Comparison of ENCODE assay signal across 8 mouse cellular contexts in genomic region chr5:15506575-15507308, GRCm38 (mm10). TPM values are rescaled to one million over a fixed set of nuclear protein-coding genes. Genes with fewer than 3 reads are reported as not detected.
DNase-seq lines count a peak whose midpoint lies in the region; ATAC-seq and TF ChIP-seq lines count a peak whose summit lies in the region.

No protein-coding gene starts in this region.

- H3K4me3 ChIP-seq in left cerebral cortex, adult 2 months, result no peak overlapping the region
- H3K4me3 ChIP-seq in hindbrain, postnatal 0 days (ENCODE audit: low read length), result no peak overlapping the region; the same call in 1 of the 2 replicates

- H3K27ac ChIP-seq in left cerebral cortex, adult 2 months, result no peak overlapping the region
- H3K27ac ChIP-seq in hindbrain, postnatal 0 days, result no peak overlapping the region

- TF ChIP-seq CTCF in left cerebral cortex, adult 2 months (IDR thresholded peaks at IDR 0.05), result peak; percentile 58
- TF ChIP-seq CTCF in hindbrain, postnatal 0 days (IDR thresholded peaks at IDR 0.05; ENCODE audit: low read depth), result peak; percentile 74

- peak; percentile 46 for ATAC-seq in activated CD4-positive, CD25-positive, alpha-beta regulatory T cell, adult 4 months
- ATAC-seq in hindbrain, postnatal 0 days, result peak; percentile 75; the same call in 1 of the 2 replicates
- no peak for ATAC-seq in erythroid progenitor cell, adult 5-6 weeks (replicated peaks; ENCODE audit: low FRiP score, poor library complexity, severe bottlenecking)

- no peaks in the 10 kb centered on the region for H3K4me1 ChIP-seq in hindbrain, postnatal 0 days (ENCODE audit: insufficient read depth, low read length)

- peak overlapping the region; percentile 8; the same call in 1 of the 2 replicates for H3K4me2 ChIP-seq in hindbrain, postnatal 0 days (ENCODE audit: low read depth, low read length)

- H3K9ac ChIP-seq in hindbrain, postnatal 0 days (replicated peaks; ENCODE audit: low read length), result no peak overlapping the region

- H3K27me3 ChIP-seq in hindbrain, postnatal 0 days (ENCODE audit: insufficient read depth, low read length), result no peaks in the 10 kb centered on the region

- intact Hi-C loops in left cerebral cortex, adult 2 months (cut with DNase I), result no loop called here

- H3K9me3 ChIP-seq in hindbrain, postnatal 0 days (ENCODE audit: low read length), result peaks cover 29% of the 10 kb centered on the region

- H3K36me3 ChIP-seq in hindbrain, postnatal 0 days (ENCODE audit: insufficient read depth, low read length), result no peaks in the 10 kb centered on the region

- DNase-seq in left cerebral cortex, adult 2 months (ENCODE audit: extremely low spot score in 1 of 2, low spot score in 2 of 2), result peak in 1 of 2 experiments; percentile 31
- DNase-seq in left cerebral cortex, adult 8-10 months (ENCODE audit: low spot score in 2 of 2), result no peak
- peak; percentile 47 for DNase-seq in fat pad, adult 2 months (ENCODE audit: extremely low read depth, low read depth, low spot score)
- peak; percentile 74 for DNase-seq in hindbrain, postnatal 0 days (ENCODE audit: low spot score)
- peak; percentile 19 for DNase-seq in lung, postnatal 10 days
- peak; percentile 3 to 14 for DNase-seq in right cerebral cortex, postnatal 36 days (ENCODE audit: low spot score in 2 of 2)

- 53% methylated on average over 16 of the region's 16 CpGs for WGBS in hindbrain, postnatal 0 days

RNA-seq across cellular contexts. Expression of gene Gm21190, which starts 22.3 kb away (rescaled TPM):
- total RNA-seq in left cerebral cortex, adult 2 months (2021), result not detected
- not detected for total RNA-seq in left cerebral cortex, adult 8-10 months (2022)
- polyA plus RNA-seq in activated CD4-positive, CD25-positive, alpha-beta regulatory T cell, adult 4 months (2017; shearing (Covaris generic)), result not detected
- total RNA-seq in hindbrain, postnatal 0 days (2014; rRNA removed), result not detected in 2 replicates
- not detected in 2 replicates for polyA plus RNA-seq in hindbrain, postnatal 0 days (2015; fragmentation: Nextera tagmentation; extraction: Ambion mirVana)
- not detected in 2 replicates for total RNA-seq in erythroid progenitor cell, adult 5-6 weeks (2015; ENCODE audit: low replicate concordance)
- not detected in 2 replicates for total RNA-seq in erythroid progenitor cell, adult 5-6 weeks (2017; ENCODE audit: low replicate concordance)

RNA-seq across cellular contexts. Expression of gene Gm21149, which starts 30.4 kb away (rescaled TPM):
- not detected for total RNA-seq in left cerebral cortex, adult 2 months (2021)
- not detected for total RNA-seq in left cerebral cortex, adult 8-10 months (2022)
- polyA plus RNA-seq in activated CD4-positive, CD25-positive, alpha-beta regulatory T cell, adult 4 months (2017; shearing (Covaris generic)), result not detected
- not detected in 2 replicates for total RNA-seq in hindbrain, postnatal 0 days (2014; rRNA removed)
- polyA plus RNA-seq in hindbrain, postnatal 0 days (2015; fragmentation: Nextera tagmentation; extraction: Ambion mirVana), result not detected in 2 replicates
- total RNA-seq in erythroid progenitor cell, adult 5-6 weeks (2015; ENCODE audit: low replicate concordance), result not detected in 2 replicates
- not detected in 2 replicates for total RNA-seq in erythroid progenitor cell, adult 5-6 weeks (2017; ENCODE audit: low replicate concordance)

Comparison
In these comparisons a context has a peak if more than half of its experiments do, and no peak if none do; other contexts are left out.
1. DNase-seq: peak in fat pad, adult 2 months (single experiment), hindbrain, postnatal 0 days (single experiment), lung, postnatal 10 days (single experiment) and right cerebral cortex, postnatal 36 days (2 of 2); none in left cerebral cortex, adult 8-10 months (0 of 2).